Mouse (Mus musculus) WW6 (cell line): ENCODE data around the gene Lancl3.
"Not testable (repeated sequence)": the region's sequence is repeated elsewhere in the genome, so short reads cannot be mapped to it uniquely, and the experiment has no call there.

Experiments used
- DNase-seq: peaks from one replicate; pipeline ENCODE4 v3.0.0-alpha.2; 2013; ENCODE audit warnings: low read depth, low spot score

The Lancl3 gene

DNA sequence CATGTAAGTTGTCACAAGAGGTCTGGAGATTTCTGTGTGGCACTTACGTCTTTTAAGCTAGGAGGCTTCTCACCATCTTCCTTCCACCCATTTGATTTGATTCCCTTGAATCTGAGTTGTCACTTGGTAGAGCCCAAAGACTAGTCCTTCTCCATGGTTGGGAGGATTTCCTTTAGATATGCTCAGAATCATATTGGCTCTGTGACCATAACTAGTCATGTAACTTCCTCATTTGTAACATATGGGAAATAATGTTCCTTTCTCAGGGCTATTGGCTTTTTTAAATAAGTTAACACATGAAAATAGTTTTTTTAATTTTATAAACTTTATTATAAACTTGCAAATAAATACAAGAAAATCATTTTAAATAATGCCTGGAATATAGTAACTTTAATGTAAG is 59.6 kb downstream of the Lancl3 start:
- DNase-seq, result no peak

DNA sequence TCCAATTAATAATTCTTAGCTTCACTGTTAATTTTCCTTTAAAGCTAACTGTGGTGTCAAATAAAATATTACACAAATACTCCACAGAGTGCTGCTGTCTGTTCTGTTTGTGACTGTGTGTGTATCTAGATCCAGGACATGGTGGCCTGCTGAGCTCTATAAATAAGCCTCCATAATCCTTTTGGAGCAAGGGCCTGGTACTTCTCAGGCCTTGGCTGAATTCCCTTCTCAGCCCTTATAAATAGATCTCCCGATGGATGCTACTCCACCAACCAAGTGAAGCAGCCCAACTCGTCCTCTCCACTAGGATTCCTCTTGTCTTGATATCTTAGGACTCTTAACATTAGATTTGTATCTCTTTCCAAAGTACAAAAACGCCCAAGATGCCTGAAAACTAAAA is 71.4 kb downstream of the Lancl3 start:
- no peak for DNase-seq

DNA sequence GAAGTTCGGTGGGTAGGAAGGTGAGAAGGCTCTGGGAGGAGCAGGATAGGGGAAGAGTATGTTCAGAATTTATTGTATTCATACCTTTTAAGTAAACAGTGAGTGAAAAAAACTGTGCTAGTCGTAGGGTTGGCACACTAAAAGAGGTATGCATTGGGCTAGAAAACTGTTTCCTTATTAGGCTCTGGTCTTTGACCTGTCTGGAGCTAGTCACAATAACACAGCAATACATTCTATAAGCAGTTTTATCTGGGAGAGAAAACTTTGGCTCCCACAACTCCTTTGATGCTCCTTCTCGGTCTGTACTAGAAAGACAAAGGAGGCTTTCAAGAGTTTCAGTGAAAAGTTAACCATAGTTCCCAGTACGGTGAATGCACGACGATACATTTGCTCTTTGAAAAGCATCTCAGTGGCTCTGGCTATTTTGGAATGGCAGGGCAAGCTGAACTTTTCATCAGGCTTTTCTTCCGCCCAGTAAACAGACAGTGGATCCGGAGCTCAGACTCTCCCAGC is 72.3 kb downstream of the Lancl3 start:
- no peak for DNase-seq

DNA sequence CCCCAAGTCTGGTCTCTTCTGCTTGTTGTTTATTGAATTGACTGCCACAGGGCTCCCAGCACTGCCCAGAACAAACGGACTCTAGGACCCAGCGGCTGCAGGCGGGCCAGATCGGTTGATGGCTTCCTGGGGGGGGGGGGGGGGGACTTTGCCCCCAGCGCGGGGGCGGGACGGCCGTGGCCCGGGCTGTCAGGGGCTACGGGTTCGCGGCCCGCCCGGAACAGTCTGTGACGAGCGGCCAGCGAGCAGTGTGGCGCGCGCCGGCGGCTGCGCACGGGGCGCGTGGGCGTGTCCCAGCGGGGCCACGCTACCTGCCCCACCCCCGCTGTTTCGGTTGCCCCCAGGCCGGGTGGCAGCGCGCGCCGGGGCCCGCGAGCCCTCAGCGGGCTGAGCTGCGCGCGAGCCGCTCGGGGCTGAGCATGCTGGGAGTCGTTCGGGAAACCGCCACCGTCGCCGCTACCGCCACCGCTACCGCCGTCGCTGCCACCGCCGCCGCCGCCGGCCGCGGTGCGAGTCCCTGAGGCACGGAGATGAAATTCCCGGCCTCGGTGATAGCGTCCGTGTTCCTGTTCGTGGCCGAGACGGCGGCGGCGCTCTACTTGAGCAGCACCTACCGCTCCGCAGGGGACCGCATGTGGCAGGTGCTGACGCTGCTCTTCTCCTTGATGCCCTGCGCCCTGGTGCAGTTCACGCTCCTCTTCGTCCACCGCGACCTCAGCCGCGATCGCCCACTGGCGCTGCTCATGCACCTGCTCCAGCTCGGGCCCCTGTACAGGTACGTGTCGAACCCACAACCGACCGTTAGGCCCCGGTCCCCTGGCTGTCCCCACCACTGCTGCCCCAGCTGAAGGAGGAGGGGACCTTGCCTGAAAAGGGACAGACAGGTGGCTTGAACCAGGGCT is 73.0 kb downstream of the Lancl3 start, which contains the start of gene Xk:
Xk (plus strand) TSS at position 297 of the 902 bp plus-strand sequence.
- no peak for DNase-seq

DNA sequence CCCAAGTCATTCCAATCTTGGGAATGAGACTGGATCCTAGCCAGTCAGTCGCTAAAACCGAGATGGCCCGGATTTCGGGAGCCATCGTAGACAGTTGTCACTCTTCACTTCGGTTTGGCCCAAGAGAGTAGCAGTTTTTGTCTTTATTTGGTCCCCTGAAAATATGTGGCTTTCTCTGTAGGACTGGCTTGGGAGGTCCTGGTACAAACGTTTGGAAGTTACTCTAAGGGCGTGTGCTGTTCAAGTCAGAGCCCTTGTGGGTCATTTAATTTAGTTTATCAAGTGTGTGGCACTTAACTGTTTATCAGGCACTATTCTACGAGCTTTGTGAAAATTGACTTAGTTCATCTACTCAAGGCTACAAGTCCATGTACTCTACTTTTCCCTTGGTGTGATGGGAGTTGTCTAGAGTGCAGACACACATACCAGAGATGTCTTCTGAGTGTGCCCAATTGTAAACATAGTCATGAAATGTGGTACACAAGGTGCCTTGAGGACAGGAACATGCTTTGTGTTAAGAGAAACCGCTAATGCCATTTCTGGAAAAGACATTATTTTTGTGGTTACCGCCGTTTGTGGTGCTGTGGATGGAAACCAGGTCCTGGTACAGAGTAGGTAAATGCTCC is 73.8 kb downstream of the Lancl3 start:
- DNase-seq, result no peak

DNA sequence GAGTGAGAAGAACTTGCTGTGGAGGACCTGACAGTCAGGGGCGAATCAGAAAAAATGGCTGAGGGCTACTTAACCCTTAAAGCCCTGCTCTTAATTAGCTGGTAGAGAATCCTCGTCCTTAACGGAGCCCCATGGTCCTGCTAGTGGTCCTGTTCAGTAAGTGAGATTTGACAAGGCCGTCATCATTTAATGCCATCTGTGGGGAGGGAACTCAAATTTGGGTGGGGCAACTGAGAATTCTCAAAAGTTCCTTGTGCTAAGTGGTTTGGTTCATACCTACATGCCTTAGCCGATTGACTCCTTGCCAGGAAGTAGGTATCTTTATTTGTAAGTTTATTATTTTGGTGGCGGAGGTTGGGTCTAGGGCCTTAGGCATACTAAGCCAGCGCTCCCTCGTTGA is 74.6 kb downstream of the Lancl3 start:
- DNase-seq, result no peak

DNA sequence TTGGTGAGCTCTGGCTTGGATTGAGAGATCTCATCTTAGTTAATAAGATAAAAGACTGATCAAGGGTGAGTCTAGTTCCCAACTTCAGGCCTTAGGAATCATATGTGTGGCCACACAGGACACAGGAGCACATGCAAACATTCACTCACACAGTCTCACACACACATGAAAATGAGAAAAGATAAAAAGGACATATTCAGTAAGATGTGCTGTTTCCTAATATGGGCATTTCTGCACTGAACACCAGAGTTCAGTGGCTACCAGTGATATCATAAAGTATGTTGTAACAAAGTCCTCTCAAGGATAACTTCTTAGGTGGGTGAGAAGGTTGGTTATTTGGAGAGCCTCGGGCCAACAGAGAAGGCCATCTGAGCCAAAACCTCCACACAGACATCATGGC is 83.8 kb downstream of the Lancl3 start, which contains the start of gene H2al1m:
H2al1m (plus strand) TSS at position 301 of the 400 bp plus-strand sequence.
- not testable (repeated sequence) for DNase-seq

DNA sequence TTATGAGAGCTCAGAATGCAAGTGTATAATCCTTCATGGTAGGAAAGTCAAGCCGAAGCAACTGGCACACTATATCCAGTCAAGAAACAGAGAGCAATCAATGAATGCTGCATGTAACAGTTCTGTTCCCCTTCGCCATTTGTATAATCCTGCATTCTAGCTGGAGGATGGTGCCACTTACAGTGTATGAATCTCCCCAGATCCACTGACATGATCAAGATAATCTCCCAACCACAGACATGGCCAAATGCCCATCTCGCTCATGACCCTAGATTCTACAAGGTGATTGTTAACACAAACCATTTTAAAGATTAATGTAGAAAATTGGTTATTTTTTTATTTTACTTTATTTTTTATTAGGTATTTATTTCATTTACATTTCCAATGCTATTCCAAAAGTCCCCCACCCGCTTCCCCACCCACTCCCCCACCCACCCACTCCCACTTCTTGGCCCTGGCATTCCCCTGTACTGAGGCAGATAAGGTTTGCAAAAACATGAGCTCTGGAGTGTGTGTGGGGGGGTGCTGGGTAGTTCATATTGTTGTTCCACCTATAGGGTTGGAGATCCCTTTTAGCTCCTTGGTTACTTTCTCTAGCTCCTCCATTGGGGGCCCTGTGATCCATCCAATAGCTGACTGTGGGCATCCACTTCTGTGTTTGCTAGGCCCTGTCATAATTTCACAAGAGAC is 93.6 kb downstream of the Lancl3 start:
- DNase-seq, result not testable (repeated sequence)

DNA sequence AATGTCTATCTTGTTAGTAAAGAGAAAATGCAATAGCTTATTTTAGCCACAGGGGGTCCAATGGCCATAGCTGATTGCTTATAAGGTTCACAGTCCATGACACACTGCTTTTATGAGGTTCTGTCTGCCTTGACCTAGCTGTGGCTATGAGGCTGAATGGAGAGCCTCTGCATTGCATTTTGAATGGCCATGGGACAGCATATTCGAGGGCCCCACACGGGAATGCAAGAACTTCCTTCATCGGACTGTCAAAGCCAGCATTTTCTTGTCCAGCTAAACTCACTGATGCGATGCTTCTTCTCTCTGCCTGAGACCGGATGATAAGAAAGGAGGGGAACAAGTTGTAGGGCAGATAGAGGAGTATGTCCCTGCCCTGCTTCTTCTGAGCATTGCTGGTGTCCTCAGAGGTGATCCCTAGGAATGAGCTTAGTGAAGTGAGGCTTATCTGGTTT is 98.7 kb downstream of the Lancl3 start:
- no peak for DNase-seq

DNA sequence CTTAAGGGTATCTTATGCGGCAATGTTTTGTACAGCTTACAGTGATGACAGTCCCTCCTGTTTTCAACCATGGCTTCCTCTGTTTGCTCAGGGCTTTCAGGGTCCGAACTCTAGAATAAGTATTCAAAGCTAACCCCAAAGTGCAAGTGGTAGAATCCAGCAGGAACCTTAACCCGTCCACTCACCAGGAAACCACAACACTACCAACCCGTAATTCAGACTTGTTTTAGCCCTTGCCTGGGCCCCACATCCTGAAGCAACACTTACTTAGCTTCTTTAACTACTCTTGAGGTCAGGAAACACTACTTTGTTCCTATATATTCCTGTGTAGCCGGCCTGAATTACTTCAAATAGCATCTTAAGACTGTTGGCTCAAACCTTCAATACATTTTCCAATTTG is 103.1 kb downstream of the Lancl3 start:
- DNase-seq, result no peak

DNA sequence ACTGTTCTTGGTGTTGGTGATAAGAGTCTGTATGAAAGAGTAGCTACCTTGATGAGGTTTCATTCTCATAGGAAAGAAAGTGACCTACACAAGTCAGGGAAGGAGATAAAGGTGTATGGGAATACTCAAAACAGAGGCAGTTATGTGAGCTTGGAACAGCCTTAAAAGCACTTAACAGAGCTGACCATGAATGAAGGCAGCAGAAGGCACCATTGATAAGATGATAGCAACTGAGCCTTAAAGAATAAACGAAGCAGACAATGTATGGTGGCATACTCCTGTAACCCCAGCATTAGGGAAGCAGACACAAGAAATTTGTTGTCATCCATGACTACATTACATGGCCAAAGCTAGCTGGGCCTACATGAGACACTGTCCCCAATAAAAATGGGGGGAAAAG is 103.8 kb downstream of the Lancl3 start:
- no peak for DNase-seq

DNA sequence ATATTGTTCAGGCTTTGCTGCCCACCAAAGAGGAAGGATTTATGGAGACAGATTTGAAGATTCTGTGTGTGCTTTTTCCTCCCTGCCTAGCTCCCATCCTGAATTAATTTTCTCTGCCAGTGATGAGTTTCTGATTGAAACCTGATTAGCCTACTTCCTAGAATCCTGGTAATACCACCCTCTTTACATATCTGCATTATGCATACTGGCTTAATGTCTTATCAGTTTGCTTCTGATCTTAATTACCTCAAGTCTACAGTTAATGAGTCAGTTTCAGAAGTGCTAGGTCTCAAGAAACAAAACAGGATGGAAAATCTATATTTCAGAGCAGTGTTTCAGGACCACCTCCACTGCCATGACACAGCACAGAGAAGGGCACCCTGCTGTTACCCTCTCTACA is 116.8 kb downstream of the Lancl3 start:
- not testable (repeated sequence) for DNase-seq
